Mouse (Mus musculus): ENCODE results near the gene Gm9045. TPM values are rescaled to one million over a fixed set of nuclear protein-coding genes. Genes with fewer than 3 reads are reported as not detected.
A peak's percentile ranks its signal among the peaks of the same experiment; 100 is the strongest.
"Not testable (repeated sequence)": the region's sequence is repeated elsewhere in the genome, so short reads cannot be mapped to it uniquely, and the experiment has no call there.

The Gm9045 gene
- total RNA-seq (2021) = not detected

- intact Hi-C loops (cut with DNase I); DNase-seq: not testable (repeated sequence)
These were observed at the start of gene Gm9045 for GRCm38 (mm10) chr10:118337731-118338130. Gene Gm9045, minus strand, starts transcription at chr10:118337831.

- peak; percentile 63 to 73 for DNase-seq
- intact Hi-C loops (cut with DNase I) = loop anchor here (1.0 kb wide), 1 partner anchor 213 kb away; no protein-coding TSS in a partner anchor
These were observed 32.8 kb upstream of the Gm9045 start for GRCm38 (mm10) chr10:118370443-118370842.

- no peak for DNase-seq
These were observed 31.9 kb upstream of the Gm9045 start for GRCm38 (mm10) chr10:118369518-118369917.

GRCm38 (mm10) chr10:118354005-118354404 lies 16.4 kb upstream of the Gm9045 start, which contains the start of gene Gm9049:
Gene Gm9049, minus strand, starts transcription at chr10:118354105.
- intact Hi-C loops (cut with DNase I); DNase-seq: not testable (repeated sequence)

More at GRCm38 (mm10) chr10:118369518-118369917, 31.9 kb upstream of the Gm9045 start:
- intact Hi-C loops (cut with DNase I) = no loop called here

DNA sequence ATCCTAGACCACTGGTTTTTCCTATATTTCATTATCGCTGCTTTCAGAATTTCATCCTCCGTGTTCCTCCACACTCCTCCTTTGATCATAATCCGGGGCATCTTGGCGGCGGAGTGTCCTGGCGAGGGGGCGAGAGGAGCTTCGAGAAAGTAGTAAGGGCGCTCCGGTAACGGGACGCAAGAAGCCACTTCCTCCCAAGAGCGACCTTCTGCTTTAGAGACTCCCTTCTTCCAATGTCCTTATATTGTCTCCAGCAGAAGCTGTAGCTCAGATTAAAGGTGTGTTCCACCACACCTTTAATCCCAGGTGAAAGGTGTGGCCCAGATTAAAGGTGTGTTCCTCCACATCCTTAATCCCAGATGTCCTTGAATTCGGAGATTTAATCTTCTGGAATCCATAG lies 10.9 kb upstream of the Gm9045 start, which contains the start of gene Gm9048:
Gene Gm9048, minus strand, starts transcription at position 101 of the 400 bp plus-strand sequence.
- DNase-seq; intact Hi-C loops (cut with DNase I): not testable (repeated sequence)

- DNase-seq; intact Hi-C loops (cut with DNase I): not testable (repeated sequence)
These were observed 5.5 kb upstream of the Gm9045 start, which contains the start of gene Gm9046 for GRCm38 (mm10) chr10:118343155-118343554. Gene Gm9046, minus strand, starts transcription at chr10:118343255.

GRCm38 (mm10) chr10:118332308-118332707 lies 5.3 kb downstream of the Gm9045 start, which contains the start of gene Gm9044:
Gene Gm9044, minus strand, starts transcription at chr10:118332408.
- intact Hi-C loops (cut with DNase I); DNase-seq: not testable (repeated sequence)

GRCm38 (mm10) chr10:118326869-118327268 lies 10.8 kb downstream of the Gm9045 start, which contains the start of gene Gm9040:
Gene Gm9040, minus strand, starts transcription at chr10:118326969.
- DNase-seq; intact Hi-C loops (cut with DNase I): not testable (repeated sequence)

DNA sequence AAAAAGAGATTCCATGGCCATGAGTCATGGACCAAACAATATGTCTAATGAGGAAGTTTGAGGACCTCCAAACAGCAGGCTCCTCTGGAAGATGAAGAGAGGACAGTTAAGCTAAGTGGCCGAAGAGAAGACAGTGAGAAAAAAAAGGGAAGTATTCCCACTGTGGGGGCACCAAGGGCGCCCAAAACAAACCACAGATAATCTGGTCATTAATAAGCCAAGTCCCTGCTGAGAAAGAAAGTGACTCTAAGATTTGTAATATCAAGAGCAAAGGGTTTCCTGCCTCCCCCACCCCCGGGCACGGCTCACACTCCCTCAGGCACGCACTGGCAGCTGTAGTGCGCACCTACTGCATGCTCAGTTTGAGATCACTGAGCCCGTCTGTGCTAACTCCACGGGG lies 18.6 kb downstream of the Gm9045 start:
- intact Hi-C loops (cut with DNase I) = no loop called here
- no peak for DNase-seq

GRCm38 (mm10) chr10:118302133-118302532 lies 35.5 kb downstream of the Gm9045 start:
- intact Hi-C loops (cut with DNase I); DNase-seq: not testable (repeated sequence)

GRCm38 (mm10) chr10:118294938-118295337 lies 42.7 kb downstream of the Gm9045 start, which contains the start of gene Iltifb:
Gene Iltifb, minus strand, starts transcription at chr10:118295038.
- no peak for DNase-seq
- intact Hi-C loops (cut with DNase I) = no loop called here

Other genes starting within 250 kb of the Gm9045 start
- gene Mdm1, start 196.0 kb downstream of the Gm9045 start, total RNA-seq (2021) = 1 to 10 TPM; 4.3 to 6.1 TPM
- not detected for gene Il22, start 132.9 kb downstream of the Gm9045 start, total RNA-seq (2021)
- under 1 TPM; 0.31 to 0.49 TPM for gene Gm32717, start 97.1 kb downstream of the Gm9045 start, total RNA-seq (2021)
- gene Gm32802, start 79.1 kb downstream of the Gm9045 start, total RNA-seq (2021) = under 1 TPM; 0.31 to 0.49 TPM
- not detected for gene Iltifb, start 42.8 kb downstream of the Gm9045 start, total RNA-seq (2021)
- not detected for gene Gm9040, start 10.9 kb downstream of the Gm9045 start, total RNA-seq (2021)
- not detected for gene Gm9044, start 5.4 kb downstream of the Gm9045 start, total RNA-seq (2021)
- not detected for gene Gm9046, start 5.4 kb upstream of the Gm9045 start, total RNA-seq (2021)
- gene Gm9048, start 10.8 kb upstream of the Gm9045 start, total RNA-seq (2021) = not detected
- not detected for gene Gm9049, start 16.3 kb upstream of the Gm9045 start, total RNA-seq (2021)
- not detected for gene Ifng, start 103.2 kb upstream of the Gm9045 start, total RNA-seq (2021)